Mouse (Mus musculus) limb, embryonic 14.5 days (tissue): ENCODE measurements around the gene Bysl. TPM values are rescaled to one million over a fixed set of nuclear protein-coding genes. Genes with fewer than 3 reads are reported as not detected.

ENCODE experiments used
- ATAC-seq: fragments of 200-750 bp; cut with Nextera tagmentation; 2 replicates; pipeline ENCODE4 v1.8.0; 2017; ENCODE audit warnings: low read depth, moderate number of reproducible peaks, moderate TSS enrichment; ENCODE audit not compliant: low FRiP score
- DNase-seq: peaks from one replicate; pipeline ENCODE4 v3.0.0-alpha.2; 2015; ENCODE audit warnings: low spot score
- H3K27ac ChIP-seq: fragments of 300-500 bp; sonication (generic); replicated peaks from 2 replicates; pipeline ENCODE4 v1.5.1; 2014; ENCODE audit warnings: low read depth, mild to moderate bottlenecking, low read length, moderate library complexity, mixed read lengths
- H3K27me3 ChIP-seq: fragments of 300-500 bp; sonication (generic); 2 replicates; pipeline ENCODE4 v1.6.1; 2014; ENCODE audit warnings: low read length, mixed read lengths; ENCODE audit not compliant: control insufficient read depth, insufficient read depth
- H3K36me3 ChIP-seq: fragments of 300-500 bp; sonication (generic); 2 replicates; pipeline ENCODE4 v1.6.1; 2014; ENCODE audit warnings: mild to moderate bottlenecking, low read length, moderate library complexity, mixed read lengths; ENCODE audit not compliant: control insufficient read depth, insufficient read depth
- H3K4me1 ChIP-seq: fragments of 300-500 bp; sonication (generic); 2 replicates; pipeline ENCODE4 v1.6.1; 2014; ENCODE audit warnings: antibody characterized with exemption, low read length, mixed read lengths; ENCODE audit not compliant: control insufficient read depth, insufficient read depth
- H3K4me2 ChIP-seq: fragments of 300-500 bp; sonication (generic); replicated peaks from 2 replicates; pipeline ENCODE4 v1.6.1; 2014; ENCODE audit warnings: low read depth, mild to moderate bottlenecking, low read length, moderate library complexity; ENCODE audit not compliant: severe bottlenecking
- H3K4me3 ChIP-seq: fragments of 300-500 bp; sonication (generic); replicated peaks from 2 replicates; pipeline ENCODE4 v1.5.1; 2014; ENCODE audit warnings: low read length
- H3K9ac ChIP-seq: fragments of 300-500 bp; sonication (generic); 2 replicates; pipeline ENCODE4 v1.6.1; 2014; ENCODE audit warnings: mild to moderate bottlenecking, low read depth, low read length, moderate library complexity; ENCODE audit not compliant: severe bottlenecking
- H3K9me3 ChIP-seq: fragments of 300-500 bp; sonication (generic); 2 replicates; pipeline ENCODE4 v1.6.1; 2016; ENCODE audit warnings: low read length; ENCODE audit not compliant: control insufficient read depth
- POLR2A ChIP-seq: fragments of 200-500 bp; IDR thresholded peaks from 2 replicates; pipeline ENCODE4 v1.8.0; 2012; ENCODE audit warnings: inconsistent platforms, mild to moderate bottlenecking, moderate library complexity, borderline replicate concordance; ENCODE audit not compliant: insufficient read depth, insufficient read length; ENCODE audit errors: extremely low read depth
- WGBS: fragments of 180-500 bp; shearing (Covaris S2); extraction: QIAGEN DNeasy Blood & Tissue Kit; methylation state at CpG from one replicate; pipeline ENCODE4 v1.1.7; 2014; 5-methylcytosine and 5-hydroxymethylcytosine counted together
- polyA plus RNA-seq, 2 experiments: library from polyadenylated mRNA; depleted of rRNA in 1 of 2; stranded (reverse) in 1 of 2; unstranded in 1 of 2; fragments of >200 nt; fragmentation: Nextera tagmentation in 1 of 2; extraction: Ambion mirVana in 1 of 2; gene quantifications; 2 replicates each; pipeline versions ENCODE4 v1.2.1 to v1.2.3; 2012 to 2014

The Bysl gene
- polyA plus RNA-seq, 2 experiments, result 20.4 to 20.6 TPM

- Histone ChIP-seq H3K9me3 (no peaks in the 10 kb centered on the region), H3K9ac (no peak overlapping the region), H3K4me2 (no peak overlapping the region), H3K4me1 (no peaks in the 10 kb centered on the region), H3K27ac (no peak overlapping the region), H3K36me3 (no peaks in the 10 kb centered on the region), H3K27me3 (no peaks in the 10 kb centered on the region), H3K4me3 (no peak overlapping the region)
- DNase-seq, result no peak
- WGBS, result 74% methylated on average over 4 of the region's 4 CpGs
- TF ChIP-seq POLR2A, result no peak
- ATAC-seq, result no peak
Observed at GRCm38 (mm10) chr17:47580962-47581361, 30.3 kb downstream of the Bysl start.

GRCm38 (mm10) chr17:47578655-47579054 lies 32.6 kb downstream of the Bysl start:
- Histone ChIP-seq H3K27me3 (no peaks in the 10 kb centered on the region), H3K36me3 (no peaks in the 10 kb centered on the region), H3K9ac (no peak overlapping the region), H3K4me3 (no peak overlapping the region), H3K9me3 (no peaks in the 10 kb centered on the region), H3K4me1 (no peaks in the 10 kb centered on the region), H3K27ac (no peak overlapping the region), H3K4me2 (no peak overlapping the region)
- DNase-seq (no peak), ATAC-seq (no peak)
- 78% methylated on average over 6 of the region's 6 CpGs for WGBS
- no peak for TF ChIP-seq POLR2A

GRCm38 (mm10) chr17:47574830-47575229 lies 36.5 kb downstream of the Bysl start:
- H3K36me3 ChIP-seq, result no peaks in the 10 kb centered on the region
- ATAC-seq, result no peak
- no peak for DNase-seq
- no peaks in the 10 kb centered on the region for H3K9me3 ChIP-seq
- H3K9ac ChIP-seq, result no peak overlapping the region
- H3K4me1 ChIP-seq, result no peaks in the 10 kb centered on the region
- no peak for TF ChIP-seq POLR2A
- H3K4me2 ChIP-seq, result no peak overlapping the region
- no peaks in the 10 kb centered on the region for H3K27me3 ChIP-seq
- WGBS, result 64% methylated on average over 11 of the region's 11 CpGs
- H3K4me3 ChIP-seq, result no peak overlapping the region
- 0 out of 2 replicates have a peak overlapping the region, but pooled peaks have one; percentile 33 for H3K27ac ChIP-seq

GRCm38 (mm10) chr17:47574028-47574427 lies 37.3 kb downstream of the Bysl start:
- Histone ChIP-seq H3K4me3 (no peak overlapping the region), H3K36me3 (no peaks in the 10 kb centered on the region), H3K9me3 (no peaks in the 10 kb centered on the region), H3K4me2 (no peak overlapping the region), H3K4me1 (no peaks in the 10 kb centered on the region), H3K27ac (no peak overlapping the region), H3K9ac (no peak overlapping the region), H3K27me3 (no peaks in the 10 kb centered on the region)
- no peak for TF ChIP-seq POLR2A
- no peak for DNase-seq
- WGBS, result 54% methylated on average over 8 of the region's 8 CpGs
- no peak for ATAC-seq

- Histone ChIP-seq H3K4me3 (no peak overlapping the region), H3K4me1 (no peaks in the 10 kb centered on the region), H3K9me3 (no peaks in the 10 kb centered on the region), H3K4me2 (no peak overlapping the region), H3K27ac (peak overlapping the region; percentile 65), H3K27me3 (no peaks in the 10 kb centered on the region), H3K9ac (no peak overlapping the region), H3K36me3 (no peaks in the 10 kb centered on the region)
- ATAC-seq (no peak), DNase-seq (no peak)
- no peak for TF ChIP-seq POLR2A
Observed at GRCm38 (mm10) chr17:47572436-47572835, 38.9 kb downstream of the Bysl start.

GRCm38 (mm10) chr17:47571621-47572020 lies 39.7 kb downstream of the Bysl start:
- H3K4me2 ChIP-seq, result no peak overlapping the region
- no peak for TF ChIP-seq POLR2A
- DNase-seq (no peak), ATAC-seq (no peak)
- no peak overlapping the region for H3K9ac ChIP-seq
- H3K9me3 ChIP-seq, result no peaks in the 10 kb centered on the region
- H3K36me3 ChIP-seq, result no peaks in the 10 kb centered on the region
- H3K27ac ChIP-seq, result peak overlapping the region; percentile 65; the same call in 1 of the 2 replicates
- H3K4me3 ChIP-seq, result no peak overlapping the region
- H3K4me1 ChIP-seq, result no peaks in the 10 kb centered on the region
- WGBS, result 50% methylated on average over 7 of the region's 7 CpGs
- H3K27me3 ChIP-seq, result no peaks in the 10 kb centered on the region
